Mouse (Mus musculus): ENCODE measurements around the gene Mamdc4.

- TF ChIP-seq CTCF (IDR thresholded peaks at IDR 0.05; ENCODE audit: borderline replicate concordance, insufficient read depth, low read length) (no peak), POLR2A (IDR thresholded peaks at IDR 0.05; ENCODE audit: low read depth, low read length) (no peak)
Measured at GRCm38 (mm10) chr2:25557964-25558360, 16.7 kb downstream of the Mamdc4 start.
